8 mouse cellular contexts compared by ENCODE assay signal in genomic region chr1:189727346-189727883, GRCm38 (mm10). TPM values are rescaled to one million over a fixed set of nuclear protein-coding genes. Genes with fewer than 3 reads are reported as not detected.
DNase-seq lines count a peak whose midpoint lies in the region; ATAC-seq and TF ChIP-seq lines count a peak whose summit lies in the region.

No protein-coding gene starts in this region.

- TF ChIP-seq CTCF in small intestine, adult 2 months (IDR thresholded peaks at IDR 0.05; ENCODE audit: extremely low read depth, insufficient read length, insufficient replicate concordance, low read depth, low read length) = no peak

- H3K9ac ChIP-seq in lung, embryonic 16.5 days (ENCODE audit: low read length) = peak overlapping the region; percentile 70

- H3K4me2 ChIP-seq in lung, embryonic 16.5 days (ENCODE audit: low read depth, low read length) = peak overlapping the region; percentile 79

- peak overlapping the region; percentile 82 for H3K4me3 ChIP-seq in lung, embryonic 16.5 days (ENCODE audit: low read length)
- peak overlapping the region; percentile 66 for H3K4me3 ChIP-seq in small intestine, adult 2 months (ENCODE audit: low read depth, low read length)

- ATAC-seq in lung, embryonic 16.5 days (ENCODE audit: low read depth) = peak; percentile 78

- 0% methylated on average over 22 of the region's 22 CpGs for WGBS in lung, embryonic 16.5 days
- WGBS in small intestine, adult 2 months = 4% methylated on average over 22 of the region's 22 CpGs

- no peaks in the 10 kb centered on the region for H3K36me3 ChIP-seq in lung, embryonic 16.5 days (ENCODE audit: control insufficient read depth, insufficient read depth, low read length)
- no peaks in the 10 kb centered on the region for H3K36me3 ChIP-seq in small intestine, adult 2 months (ENCODE audit: control insufficient read depth, insufficient read depth, low read length)

- peaks cover 27% of the 10 kb centered on the region for H3K4me1 ChIP-seq in lung, embryonic 16.5 days (replicated peaks; ENCODE audit: control insufficient read depth, insufficient read depth, low read length)
- H3K4me1 ChIP-seq in small intestine, adult 2 months (ENCODE audit: control insufficient read depth, insufficient read depth, insufficient read length, low read length) = no peaks in the 10 kb centered on the region

- peak overlapping the region; percentile 95 for H3K27ac ChIP-seq in lung, embryonic 16.5 days (ENCODE audit: low read length)
- peak overlapping the region; percentile 95 for H3K27ac ChIP-seq in small intestine, adult 2 months (ENCODE audit: insufficient read depth, low read depth, low read length)

- DNase-seq in R1 (ENCODE audit: low read depth, low spot score) = peak; percentile 82
- peak; percentile 78 for DNase-seq in embryo, embryonic 11 days
- peak; percentile 66 for DNase-seq in heart, adult 8-10 months (ENCODE audit: low spot score)
- DNase-seq in kidney, adult 8-10 months = peak; percentile 82 to 84
- no peak for DNase-seq in cerebellum, adult 11-12 months
- DNase-seq in cerebellum, adult 8-10 months = no peak

- H3K27me3 ChIP-seq in lung, embryonic 16.5 days (ENCODE audit: control insufficient read depth, insufficient read depth, low read depth, low read length) = no peaks in the 10 kb centered on the region
- H3K27me3 ChIP-seq in small intestine, adult 2 months (ENCODE audit: control insufficient read depth, insufficient read depth, low read length) = peaks cover 7% of the 10 kb centered on the region

- no peak for TF ChIP-seq POLR2A in small intestine, adult 2 months (IDR thresholded peaks at IDR 0.05; ENCODE audit: low read depth, low read length)

- no peaks in the 10 kb centered on the region for H3K9me3 ChIP-seq in lung, embryonic 16.5 days (ENCODE audit: control insufficient read depth, low read length)

RNA-seq across cellular contexts. Expression of gene Ptpn14, which starts 0.7 kb away (rescaled TPM):
- total RNA-seq in heart, adult 8-10 months (2022) = 10 to 100 TPM; 31.2 to 35.9 (median 33.9) TPM
- polyA plus RNA-seq in lung, embryonic 16.5 days (2015; fragmentation: Nextera tagmentation; extraction: Ambion mirVana) = 7.4 and 7.9 TPM in 2 replicates
- polyA plus RNA-seq in small intestine, adult 2 months (2012; rRNA removed) = 2.5 and 3.4 TPM in 2 replicates

RNA-seq across cellular contexts. Expression of gene Cenpf, which starts 39.5 kb away (rescaled TPM):
- total RNA-seq in heart, adult 8-10 months (2022) = 10 to 100 TPM in 2 of 4 experiments, 1 to 10 TPM in 2; 3.9 to 14.9 (median 10.7) TPM
- polyA plus RNA-seq in lung, embryonic 16.5 days (2015; fragmentation: Nextera tagmentation; extraction: Ambion mirVana) = 92.2 and 94.9 TPM in 2 replicates
- polyA plus RNA-seq in small intestine, adult 2 months (2012; rRNA removed) = 0.66 and 1.1 TPM in 2 replicates

Comparison
In these comparisons a context has a peak if more than half of its experiments do, and no peak if none do; other contexts are left out.
1. DNase-seq: peak in R1 (single experiment), embryo, embryonic 11 days (single experiment), heart, adult 8-10 months (single experiment) and kidney, adult 8-10 months (2 of 2); none in cerebellum, adult 11-12 months (single experiment) and cerebellum, adult 8-10 months (single experiment).
2. RNA of gene Cenpf, which starts 39.5 kb away (polyA plus RNA-seq): 92.2 to 94.9 TPM in lung, embryonic 16.5 days; 0.66 to 1.1 TPM in small intestine, adult 2 months; every median in the first group is over 10 times any median in the second.